Mouse (Mus musculus) layer of hippocampus, adult 9-11 months (tissue): ENCODE results near the gene Trabd2b.

Experiments used
- DNase-seq: peaks from one replicate; pipeline ENCODE4 v3.0.0; 2022

Trabd2b gene

GRCm38 (mm10) chr4:114453101-114453500, 46.6 kb downstream of the Trabd2b start:
- DNase-seq, result no peak

- no peak for DNase-seq
These were observed 47.5 kb downstream of the Trabd2b start for GRCm38 (mm10) chr4:114454016-114454415.

GRCm38 (mm10) chr4:114454495-114455186, 48.1 kb downstream of the Trabd2b start:
- DNase-seq, result no peak

- no peak for DNase-seq
These were observed 50.6 kb downstream of the Trabd2b start for GRCm38 (mm10) chr4:114457111-114457510.

GRCm38 (mm10) chr4:114459591-114459990, 53.1 kb downstream of the Trabd2b start:
- no peak for DNase-seq

- no peak for DNase-seq
These were observed 53.9 kb downstream of the Trabd2b start for GRCm38 (mm10) chr4:114460401-114460800.

- peak; percentile 59 for DNase-seq
These were observed 54.6 kb downstream of the Trabd2b start for GRCm38 (mm10) chr4:114461093-114461492.

- DNase-seq, result no peak
These were observed 59.1 kb downstream of the Trabd2b start for GRCm38 (mm10) chr4:114465641-114466040.

- no peak for DNase-seq
These were observed 61.0 kb downstream of the Trabd2b start for GRCm38 (mm10) chr4:114467371-114468094.

GRCm38 (mm10) chr4:114468095-114468429, 61.5 kb downstream of the Trabd2b start:
- no peak for DNase-seq

GRCm38 (mm10) chr4:114469881-114470280, 63.4 kb downstream of the Trabd2b start:
- DNase-seq, result no peak

- DNase-seq, result no peak
These were observed 65.6 kb downstream of the Trabd2b start for GRCm38 (mm10) chr4:114472143-114472542.

- DNase-seq, result no peak
These were observed 69.8 kb downstream of the Trabd2b start for GRCm38 (mm10) chr4:114476316-114476715.

GRCm38 (mm10) chr4:114477082-114477771, 70.7 kb downstream of the Trabd2b start:
- peak; percentile 69 for DNase-seq

- DNase-seq, result no peak
These were observed 75.0 kb downstream of the Trabd2b start for GRCm38 (mm10) chr4:114481518-114481917.

GRCm38 (mm10) chr4:114484173-114484572, 77.6 kb downstream of the Trabd2b start:
- no peak for DNase-seq

GRCm38 (mm10) chr4:114485996-114486395, 79.5 kb downstream of the Trabd2b start:
- no peak for DNase-seq

- no peak for DNase-seq
These were observed 80.5 kb downstream of the Trabd2b start for GRCm38 (mm10) chr4:114486885-114487531.

- peak; percentile 38 for DNase-seq
These were observed 81.2 kb downstream of the Trabd2b start for GRCm38 (mm10) chr4:114487701-114488100.

GRCm38 (mm10) chr4:114492157-114492556, 85.6 kb downstream of the Trabd2b start:
- DNase-seq, result no peak

GRCm38 (mm10) chr4:114494035-114494434, 87.5 kb downstream of the Trabd2b start:
- DNase-seq, result no peak

GRCm38 (mm10) chr4:114495688-114496426, 89.3 kb downstream of the Trabd2b start:
- DNase-seq, result no peak

- no peak for DNase-seq
These were observed 93.1 kb downstream of the Trabd2b start for GRCm38 (mm10) chr4:114499650-114500049.
